Mouse (Mus musculus): Measurements from ENCODE around the gene AU040320. TPM values are rescaled to one million over a fixed set of nuclear protein-coding genes. Genes with fewer than 3 reads are reported as not detected.

AU040320 gene
- polyA plus RNA-seq, 1 experiment from 2014 or later = 20.9 TPM

- TF ChIP-seq CTCF (IDR thresholded peaks at IDR 0.05; ENCODE audit: low read depth) = no peak
- Histone ChIP-seq H3K4me2 (no peak overlapping the region), H3K27me3 (ENCODE audit: insufficient read depth, low read length) (peaks cover 9% of the 10 kb centered on the region; the same call in 1 of the 2 replicates), H3K4me1 (ENCODE audit: insufficient read depth) (no peaks in the 10 kb centered on the region), H3K4me3 (ENCODE audit: low read depth, low read length) (no peak overlapping the region), H3K27ac (ENCODE audit: low read depth) (no peak overlapping the region), H3K9ac (no peak overlapping the region), H3K9me3 (ENCODE audit: low read depth, low read length) (no peaks in the 10 kb centered on the region), H3K36me3 (ENCODE audit: insufficient read depth) (peaks cover 44% of the 10 kb centered on the region)
- 15% methylated on average over 11 of the region's 11 CpGs for WGBS
- ATAC-seq (ENCODE audit: insufficient read depth) = no peak
- no peak for DNase-seq
These were observed 9.6 kb upstream of the AU040320 start for GRCm38 (mm10) chr4:126743713-126744112.

DNA sequence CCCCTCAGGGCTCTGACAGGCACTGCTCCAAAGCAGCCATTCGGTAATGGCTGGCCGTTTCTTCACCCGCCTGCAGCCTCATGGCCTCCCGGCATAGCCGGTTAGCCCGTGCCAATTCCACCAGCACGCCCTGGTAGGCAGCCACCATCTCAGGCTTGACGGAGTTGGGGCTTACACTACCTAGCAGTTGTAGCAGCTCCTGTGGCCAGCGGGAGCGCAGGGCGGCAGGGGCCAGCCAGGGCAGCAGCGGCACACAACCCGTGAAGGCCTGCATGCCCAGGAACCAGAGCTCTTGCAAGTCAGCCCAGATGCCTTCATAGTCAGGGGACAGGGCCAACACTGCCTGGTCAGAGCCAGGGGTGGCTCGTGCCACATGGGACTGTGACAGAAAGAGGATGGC lies 8.5 kb upstream of the AU040320 start:
- H3K9me3 ChIP-seq (ENCODE audit: low read depth, low read length) = no peaks in the 10 kb centered on the region
- no peaks in the 10 kb centered on the region for H3K4me1 ChIP-seq (ENCODE audit: insufficient read depth)
- ATAC-seq (ENCODE audit: insufficient read depth) = no peak
- H3K4me2 ChIP-seq = no peak overlapping the region
- DNase-seq = no peak
- no peak overlapping the region for H3K9ac ChIP-seq
- no peak for TF ChIP-seq CTCF (IDR thresholded peaks at IDR 0.05; ENCODE audit: low read depth)
- WGBS = 89% methylated on average over 14 of the region's 14 CpGs
- H3K27me3 ChIP-seq (ENCODE audit: insufficient read depth, low read length) = no peaks in the 10 kb centered on the region
- peaks cover 55% of the 10 kb centered on the region for H3K36me3 ChIP-seq (ENCODE audit: insufficient read depth)
- H3K4me3 ChIP-seq (ENCODE audit: low read depth, low read length) = no peak overlapping the region
- H3K27ac ChIP-seq (ENCODE audit: low read depth) = no peak overlapping the region

DNA sequence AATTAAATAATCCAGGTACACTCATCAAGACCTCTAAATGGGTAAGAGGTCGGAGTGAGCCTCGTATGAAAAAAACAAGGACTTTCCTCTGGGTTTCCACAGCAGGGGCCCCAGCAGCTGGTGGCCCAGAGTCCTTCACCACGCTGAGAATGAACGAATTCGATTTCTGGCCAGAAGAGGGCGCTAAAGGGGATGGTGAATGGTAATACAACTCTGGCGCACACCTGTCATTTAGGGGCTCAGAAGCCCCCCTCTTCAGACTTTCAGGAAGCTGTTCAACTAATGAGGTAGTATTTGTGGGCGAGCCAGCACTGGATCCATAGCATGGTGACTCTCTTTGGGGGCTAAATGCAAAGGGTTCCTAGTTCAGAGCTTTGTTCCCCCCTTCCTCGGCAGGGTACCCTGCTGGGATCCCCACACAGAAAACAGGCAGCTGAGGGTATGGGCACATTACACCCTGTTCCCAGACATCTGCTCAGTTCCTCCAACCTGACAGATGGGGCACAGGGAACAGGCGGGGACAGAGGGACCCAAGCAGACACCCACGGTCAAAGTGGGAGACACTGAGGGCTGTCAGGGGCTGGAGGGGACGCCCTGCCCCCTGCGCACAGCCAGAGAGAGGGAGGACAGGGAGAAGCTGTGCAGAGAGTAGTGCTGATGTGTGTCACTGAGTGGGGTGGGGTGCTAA lies 7.7 kb upstream of the AU040320 start:
- no peaks in the 10 kb centered on the region for H3K9me3 ChIP-seq (ENCODE audit: low read depth, low read length)
- DNase-seq (peak; percentile 76), ATAC-seq (ENCODE audit: insufficient read depth) (no peak)
- TF ChIP-seq CTCF (IDR thresholded peaks at IDR 0.05; ENCODE audit: low read depth) = peak; percentile 70
- no peak overlapping the region for H3K9ac ChIP-seq
- WGBS = 44% methylated on average over 13 of the region's 13 CpGs
- no peaks in the 10 kb centered on the region for H3K4me1 ChIP-seq (ENCODE audit: insufficient read depth)
- no peak overlapping the region for H3K4me3 ChIP-seq (ENCODE audit: low read depth, low read length)
- H3K36me3 ChIP-seq (ENCODE audit: insufficient read depth) = peaks cover 63% of the 10 kb centered on the region
- H3K27me3 ChIP-seq (ENCODE audit: insufficient read depth, low read length) = no peaks in the 10 kb centered on the region
- no peak overlapping the region for H3K4me2 ChIP-seq
- H3K27ac ChIP-seq (ENCODE audit: low read depth) = no peak overlapping the region

DNA sequence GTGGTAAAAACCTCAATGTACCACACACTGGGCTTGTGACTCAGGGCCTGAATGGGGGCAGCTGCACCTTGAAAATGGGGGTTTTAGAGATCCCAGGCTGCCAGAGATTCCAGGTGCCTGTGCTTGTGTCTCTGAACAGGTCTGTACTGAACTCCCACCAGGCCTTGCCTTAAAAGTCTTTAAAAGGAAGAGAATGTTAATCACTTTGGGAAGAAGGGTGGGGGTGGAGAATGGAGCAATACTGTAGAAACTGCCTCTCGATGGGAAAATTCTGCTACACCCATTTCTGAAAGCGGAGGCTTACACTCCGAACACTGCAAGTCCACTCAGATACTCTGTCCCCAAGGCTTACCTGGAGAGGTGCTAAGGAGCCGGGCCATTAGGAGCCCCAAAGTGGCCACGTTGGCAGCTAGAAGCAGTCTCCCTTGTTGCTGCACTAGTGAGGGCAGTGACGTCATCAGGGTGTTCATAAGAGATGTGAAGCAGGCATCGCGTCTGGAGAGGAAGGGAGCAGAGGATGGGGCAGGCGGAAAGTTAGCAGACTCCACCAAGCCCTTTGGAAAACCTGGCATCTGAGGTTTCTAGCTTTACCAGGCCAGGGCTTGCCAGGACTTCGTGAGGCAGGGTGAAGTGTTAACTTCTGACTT lies 7.0 kb upstream of the AU040320 start:
- DNase-seq = no peak
- no peak for TF ChIP-seq CTCF (IDR thresholded peaks at IDR 0.05; ENCODE audit: low read depth)
- H3K36me3 ChIP-seq (ENCODE audit: insufficient read depth) = peaks cover 63% of the 10 kb centered on the region

GRCm38 (mm10) chr4:126748381-126748780 lies 5.0 kb upstream of the AU040320 start:
- Histone ChIP-seq H3K9me3 (ENCODE audit: low read depth, low read length) (no peaks in the 10 kb centered on the region), H3K4me3 (ENCODE audit: low read depth, low read length) (no peak overlapping the region), H3K27me3 (ENCODE audit: insufficient read depth, low read length) (no peaks in the 10 kb centered on the region), H3K4me1 (ENCODE audit: insufficient read depth) (peaks cover 7% of the 10 kb centered on the region; the same call in 1 of the 2 replicates), H3K4me2 (no peak overlapping the region), H3K27ac (ENCODE audit: low read depth) (no peak overlapping the region), H3K36me3 (ENCODE audit: insufficient read depth) (peaks cover 63% of the 10 kb centered on the region), H3K9ac (no peak overlapping the region)
- DNase-seq (no peak), ATAC-seq (ENCODE audit: insufficient read depth) (no peak)
- TF ChIP-seq CTCF (IDR thresholded peaks at IDR 0.05; ENCODE audit: low read depth) = no peak
- 91% methylated on average over 8 of the region's 8 CpGs for WGBS

More for the DNA sequence above, 7.0 kb upstream of the AU040320 start:
- Histone ChIP-seq H3K9me3 (ENCODE audit: low read depth, low read length) (no peaks in the 10 kb centered on the region), H3K27ac (ENCODE audit: low read depth) (no peak overlapping the region), H3K9ac (no peak overlapping the region), H3K27me3 (ENCODE audit: insufficient read depth, low read length) (no peaks in the 10 kb centered on the region), H3K4me1 (ENCODE audit: insufficient read depth) (no peaks in the 10 kb centered on the region), H3K4me2 (no peak overlapping the region), H3K4me3 (ENCODE audit: low read depth, low read length) (no peak overlapping the region)
- WGBS = 77% methylated on average over 10 of the region's 10 CpGs
- no peak for ATAC-seq (ENCODE audit: insufficient read depth)

DNA sequence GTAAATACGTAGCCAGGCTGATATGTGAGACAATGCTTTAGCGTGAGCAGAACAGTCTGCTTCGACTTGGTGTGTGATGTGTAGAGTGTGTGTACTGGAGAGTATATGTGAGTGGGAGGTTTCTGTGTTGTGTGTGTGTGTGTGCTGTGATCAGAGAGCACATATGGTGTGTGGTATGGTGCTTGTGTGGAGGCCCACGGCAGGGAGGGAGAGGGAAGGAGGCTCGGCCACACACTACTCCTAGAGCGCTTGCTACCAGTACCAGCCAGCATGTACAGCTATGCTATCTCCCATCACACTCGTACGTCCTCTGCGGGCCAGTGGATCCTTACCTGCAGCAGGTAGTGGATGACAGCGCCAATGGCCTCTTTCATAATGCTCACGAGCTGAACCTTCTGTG lies 3.8 kb upstream of the AU040320 start:
- no peak for TF ChIP-seq CTCF (IDR thresholded peaks at IDR 0.05; ENCODE audit: low read depth)

DNA sequence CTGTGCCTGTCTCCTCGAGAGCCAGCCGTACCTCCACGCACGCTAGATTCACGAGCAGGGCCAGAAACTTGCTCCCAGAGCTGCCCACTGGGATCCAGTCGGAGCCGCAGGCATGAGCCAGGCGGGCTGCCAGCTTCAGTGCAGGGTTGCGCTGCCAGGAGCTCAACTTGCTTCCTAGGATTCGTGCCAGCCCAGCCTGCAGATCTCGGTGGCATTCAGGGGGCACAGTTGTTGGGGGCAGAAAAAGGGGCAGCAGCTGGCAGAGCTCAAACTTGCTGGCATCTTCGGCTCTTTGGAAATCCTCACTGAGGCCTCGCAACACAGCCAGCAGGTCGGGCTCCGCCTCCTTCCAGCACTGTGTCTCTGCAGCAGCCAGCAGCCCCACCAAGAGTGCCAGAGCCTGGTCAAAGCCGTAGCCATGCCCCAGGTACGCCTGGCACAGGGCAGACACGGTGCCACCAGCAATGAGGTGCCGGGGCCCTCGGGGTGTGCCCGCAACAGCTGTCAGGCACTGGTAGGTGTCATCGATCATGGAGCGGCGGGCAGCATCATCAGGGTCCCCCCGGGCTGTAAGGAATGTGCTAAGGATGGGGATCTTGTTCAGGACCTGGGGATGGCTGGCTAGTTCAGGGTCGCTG lies 3.2 kb upstream of the AU040320 start:
- H3K36me3 ChIP-seq (ENCODE audit: insufficient read depth) = peaks cover 48% of the 10 kb centered on the region
- no peak for ATAC-seq (ENCODE audit: insufficient read depth)
- peaks cover 7% of the 10 kb centered on the region; the same call in 1 of the 2 replicates for H3K4me1 ChIP-seq (ENCODE audit: insufficient read depth)
- TF ChIP-seq CTCF (IDR thresholded peaks at IDR 0.05; ENCODE audit: low read depth) = no peak
- no peaks in the 10 kb centered on the region for H3K9me3 ChIP-seq (ENCODE audit: low read depth, low read length)
- H3K4me2 ChIP-seq = no peak overlapping the region
- no peak overlapping the region for H3K9ac ChIP-seq
- no peak overlapping the region for H3K27ac ChIP-seq (ENCODE audit: low read depth)
- WGBS = 81% methylated on average over 26 of the region's 26 CpGs
- DNase-seq = no peak
- H3K4me3 ChIP-seq (ENCODE audit: low read depth, low read length) = no peak overlapping the region
- H3K27me3 ChIP-seq (ENCODE audit: insufficient read depth, low read length) = no peaks in the 10 kb centered on the region

More for the DNA sequence above, 3.8 kb upstream of the AU040320 start:
- Histone ChIP-seq H3K4me3 (ENCODE audit: low read depth, low read length) (no peak overlapping the region), H3K9ac (no peak overlapping the region), H3K27me3 (ENCODE audit: insufficient read depth, low read length) (no peaks in the 10 kb centered on the region), H3K36me3 (ENCODE audit: insufficient read depth) (peaks cover 54% of the 10 kb centered on the region), H3K9me3 (ENCODE audit: low read depth, low read length) (no peaks in the 10 kb centered on the region), H3K4me1 (ENCODE audit: insufficient read depth) (peaks cover 7% of the 10 kb centered on the region; the same call in 1 of the 2 replicates), H3K4me2 (no peak overlapping the region), H3K27ac (ENCODE audit: low read depth) (no peak overlapping the region)
- no peak for DNase-seq
- WGBS = 80% methylated on average over 11 of the region's 11 CpGs
- ATAC-seq (ENCODE audit: insufficient read depth) = no peak
